Mouse (Mus musculus) G1E (cell line): ENCODE data around the gene Zbed4. TPM values are rescaled to one million over a fixed set of nuclear protein-coding genes. Genes with fewer than 3 reads are reported as not detected.
A peak's percentile ranks its signal among the peaks of the same experiment; 100 is the strongest.
"Not testable (repeated sequence)": the region's sequence is repeated elsewhere in the genome, so short reads cannot be mapped to it uniquely, and the experiment has no call there.

Experiments
- ATAC-seq: 2 replicates; pipeline ENCODE4 v1.8.0; 2016; ENCODE audit warnings: mild to moderate bottlenecking; ENCODE audit not compliant: insufficient number of reproducible peaks, poor library complexity, low FRiP score, severe bottlenecking; ENCODE audit errors: extremely low read depth
- DNase-seq: peaks from one replicate; pipeline ENCODE4 v3.0.0; 2012; ENCODE audit warnings: low spot score
- H3K27me3 ChIP-seq: 2 replicates; pipeline ENCODE4 v1.6.1; 2012; ENCODE audit warnings: mild to moderate bottlenecking, low read length, inconsistent platforms; ENCODE audit not compliant: insufficient read depth
- H3K36me3 ChIP-seq: replicated peaks from 2 replicates; pipeline ENCODE3; 2012; ENCODE audit warnings: mild to moderate bottlenecking, inconsistent platforms
- H3K4me1 ChIP-seq: 2 replicates; pipeline ENCODE4 v1.6.1; 2012; ENCODE audit warnings: low read depth, low read length, inconsistent platforms, mixed read lengths; ENCODE audit not compliant: insufficient read depth
- H3K4me3 ChIP-seq: 2 replicates; pipeline ENCODE4 v1.5.1; 2012; ENCODE audit warnings: low read depth, mild to moderate bottlenecking, inconsistent platforms, low read length, moderate library complexity, mixed read lengths
- H3K9me3 ChIP-seq: replicated peaks from 2 replicates; pipeline ENCODE4 v1.6.1; 2012; ENCODE audit warnings: inconsistent platforms
- CTCF ChIP-seq: IDR thresholded peaks from 2 replicates; pipeline ENCODE4 v1.5.1; 2012; ENCODE audit warnings: low read depth, low read length, inconsistent platforms, mixed read lengths
- GATA1 ChIP-seq: IDR thresholded peaks from 2 replicates; pipeline ENCODE4 v1.6.1; 2012; ENCODE audit warnings: borderline replicate concordance, low read length, inconsistent platforms, mixed read lengths
- GATA2 ChIP-seq: IDR thresholded peaks from 2 replicates; pipeline ENCODE4 v1.6.1; 2012; ENCODE audit warnings: low read depth, low read length, inconsistent platforms, borderline replicate concordance
- POLR2AphosphoS5 ChIP-seq: IDR thresholded peaks from 2 replicates; pipeline ENCODE4 v1.6.1; 2012; ENCODE audit warnings: low read depth, low read length, inconsistent platforms; ENCODE audit not compliant: insufficient replicate concordance
- TAL1 ChIP-seq: conservative IDR thresholded peaks from 2 replicates; pipeline ENCODE4 v1.6.1; 2012; ENCODE audit warnings: low read depth, low read length, inconsistent platforms, mixed read lengths
- polyA plus RNA-seq: library from polyadenylated mRNA; stranded (reverse); fragments of >175 nt; gene quantifications from 2 replicates; pipeline ENCODE4 v1.2.3, GENCODE M21; 2012
- total RNA-seq, 2 experiments: library from RNA; stranded (forward) in 1 of 2; stranded (reverse) in 1 of 2; fragments of 200-1000 nt in 1 of 2; fragments of >200 nt in 1 of 2; fragmentation: Nextera tagmentation in 1 of 2; gene quantifications; 2 replicates each; pipeline ENCODE4 v1.2.3; 2014 to 2017

Gene Zbed4
- total and polyA plus RNA-seq, 3 experiments = 11.0 to 40.8 (median 37.2) TPM

DNA sequence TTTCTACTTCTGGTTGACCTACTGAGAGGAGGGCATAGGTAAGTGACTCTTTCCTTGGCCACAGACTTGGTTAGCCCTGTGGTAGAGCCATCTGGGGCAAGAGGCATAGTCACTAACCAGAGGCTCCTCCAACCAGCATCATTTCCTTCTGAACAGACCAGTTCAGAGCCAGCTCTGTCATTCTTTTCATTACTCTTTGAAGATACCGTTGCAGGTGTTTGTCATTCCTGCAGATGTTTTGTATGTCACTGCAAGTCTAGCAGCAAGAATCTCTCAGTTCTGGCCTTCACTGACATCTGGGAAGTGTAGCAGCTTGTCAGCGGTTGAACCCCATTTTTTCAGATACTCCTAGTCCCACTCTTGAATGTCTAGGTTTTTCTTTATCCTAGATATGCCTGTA, 3.4 kb downstream of the Zbed4 start:
- H3K4me1 ChIP-seq = peaks cover 45% of the 10 kb centered on the region
- no peaks in the 10 kb centered on the region for H3K9me3 ChIP-seq
- TF ChIP-seq GATA2 (no peak), TAL1 (no peak), POLR2AphosphoS5 (no peak)
- ATAC-seq (no peak), DNase-seq (no peak)
- H3K27me3 ChIP-seq = no peaks in the 10 kb centered on the region
- H3K36me3 ChIP-seq = peaks cover 56% of the 10 kb centered on the region
- no peak overlapping the region for H3K4me3 ChIP-seq

GRCm38 (mm10) chr15:88755761-88756160, 4.3 kb downstream of the Zbed4 start:
- Histone ChIP-seq H3K4me3 (no peak overlapping the region), H3K27me3 (no peaks in the 10 kb centered on the region), H3K36me3 (peaks cover 63% of the 10 kb centered on the region), H3K9me3 (no peaks in the 10 kb centered on the region), H3K4me1 (peaks cover 37% of the 10 kb centered on the region)
- no peak for ATAC-seq
- DNase-seq = no peak
- TF ChIP-seq GATA1 = no peak
- TF ChIP-seq POLR2AphosphoS5 = peak; percentile 85; the same call in 1 of the 2 replicates

GRCm38 (mm10) chr15:88758061-88758460, 6.6 kb downstream of the Zbed4 start:
- TF ChIP-seq POLR2AphosphoS5 = no peak
- no peak for TF ChIP-seq CTCF
- no peak for TF ChIP-seq GATA1
- no peak for ATAC-seq
- no peaks in the 10 kb centered on the region for H3K27me3 ChIP-seq
- no peaks in the 10 kb centered on the region for H3K9me3 ChIP-seq
- no peak overlapping the region for H3K4me3 ChIP-seq
- H3K4me1 ChIP-seq = peaks cover 40% of the 10 kb centered on the region
- no peak for DNase-seq
- peaks cover 86% of the 10 kb centered on the region for H3K36me3 ChIP-seq

GRCm38 (mm10) chr15:88761551-88761950, 10.1 kb downstream of the Zbed4 start:
- H3K9me3 ChIP-seq = no peaks in the 10 kb centered on the region
- H3K27me3 ChIP-seq = no peaks in the 10 kb centered on the region
- DNase-seq = no peak
- TF ChIP-seq CTCF = no peak
- TF ChIP-seq GATA1 = no peak
- no peak for TF ChIP-seq POLR2AphosphoS5
- TF ChIP-seq GATA2 = no peak
- no peak for TF ChIP-seq TAL1
- peaks cover 86% of the 10 kb centered on the region for H3K36me3 ChIP-seq
- H3K4me3 ChIP-seq = no peak overlapping the region
- H3K4me1 ChIP-seq = peaks cover 18% of the 10 kb centered on the region
- no peak for ATAC-seq

- H3K4me3 ChIP-seq, H3K9me3 ChIP-seq, H3K27me3 ChIP-seq, ATAC-seq, DNase-seq, H3K4me1 ChIP-seq: not testable (repeated sequence)
- H3K36me3 ChIP-seq = peaks cover 76% of the 10 kb centered on the region
Measured at GRCm38 (mm10) chr15:88766139-88766538, 14.7 kb downstream of the Zbed4 start.

DNA sequence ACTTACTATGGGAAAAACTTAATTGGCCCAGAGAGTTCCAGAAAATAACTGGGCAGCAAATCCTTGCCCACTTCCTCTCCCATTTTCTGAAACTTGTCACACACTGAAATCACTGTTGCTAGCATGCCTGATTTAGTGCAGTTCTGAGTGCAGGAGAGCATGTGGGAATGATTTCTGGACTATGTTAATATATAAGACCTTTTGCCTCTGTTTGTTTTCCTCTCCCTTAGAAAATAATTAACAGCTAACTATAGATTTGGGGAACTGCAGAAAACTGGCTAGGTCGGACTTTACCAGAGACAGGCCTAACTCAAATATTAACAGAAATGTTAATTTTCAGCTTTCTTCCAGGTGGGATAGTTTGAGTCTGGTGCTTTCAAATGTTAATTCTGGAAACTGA, 17.1 kb downstream of the Zbed4 start:
- Histone ChIP-seq H3K9me3 (no peaks in the 10 kb centered on the region), H3K4me1 (no peaks in the 10 kb centered on the region; the same call in 1 of the 2 replicates), H3K4me3 (no peak overlapping the region), H3K36me3 (peaks cover 76% of the 10 kb centered on the region), H3K27me3 (no peaks in the 10 kb centered on the region)
- TF ChIP-seq GATA1 (no peak), CTCF (no peak), GATA2 (no peak), TAL1 (no peak), POLR2AphosphoS5 (no peak)
- ATAC-seq (no peak), DNase-seq (no peak)

GRCm38 (mm10) chr15:88774630-88775029, 23.2 kb downstream of the Zbed4 start:
- not testable (repeated sequence) for H3K4me1 ChIP-seq, DNase-seq, H3K27me3 ChIP-seq, H3K9me3 ChIP-seq, H3K4me3 ChIP-seq, ATAC-seq
- peaks cover 84% of the 10 kb centered on the region for H3K36me3 ChIP-seq
